Mouse (Mus musculus) heart, embryonic 11.5 days (tissue): ENCODE data around the gene Rbm47. TPM values are rescaled to one million over a fixed set of nuclear protein-coding genes. Genes with fewer than 3 reads are reported as not detected.

Experiments
- ATAC-seq: fragments of 200-750 bp; cut with Nextera tagmentation; replicated peaks from 2 replicates; pipeline ENCODE4 v1.8.0; 2017; ENCODE audit warnings: moderate library complexity; ENCODE audit not compliant: insufficient number of reproducible peaks, low FRiP score, low TSS enrichment
- H3K27ac ChIP-seq: fragments of 300-500 bp; sonication (generic); 2 replicates; pipeline ENCODE4 v1.5.1; 2014; ENCODE audit warnings: mild to moderate bottlenecking, low read depth, low read length
- H3K27me3 ChIP-seq: fragments of 300-500 bp; sonication (generic); 2 replicates; pipeline ENCODE4 v1.6.1; 2014; ENCODE audit warnings: mild to moderate bottlenecking, low read length, mixed read lengths; ENCODE audit not compliant: control insufficient read depth, insufficient read depth
- H3K36me3 ChIP-seq: fragments of 300-500 bp; sonication (generic); 2 replicates; pipeline ENCODE4 v1.6.1; 2014; ENCODE audit warnings: mild to moderate bottlenecking, low read length, moderate library complexity, mixed read lengths; ENCODE audit not compliant: control insufficient read depth, insufficient read depth
- H3K4me1 ChIP-seq: fragments of 300-500 bp; sonication (generic); 2 replicates; pipeline ENCODE4 v1.6.1; 2014; ENCODE audit warnings: low read length; ENCODE audit not compliant: control insufficient read depth, insufficient read depth
- H3K4me2 ChIP-seq: fragments of 300-500 bp; sonication (generic); 2 replicates; pipeline ENCODE4 v1.6.1; 2014; ENCODE audit warnings: mild to moderate bottlenecking, moderate library complexity
- H3K4me3 ChIP-seq: fragments of 300-500 bp; sonication (generic); 2 replicates; pipeline ENCODE4 v1.5.1; 2014; ENCODE audit warnings: low read depth, low read length
- H3K9ac ChIP-seq: fragments of 300-500 bp; sonication (generic); 2 replicates; pipeline ENCODE4 v1.6.1; 2014; ENCODE audit warnings: mild to moderate bottlenecking, low read depth, low read length, moderate library complexity
- H3K9me3 ChIP-seq: fragments of 300-500 bp; sonication (generic); replicated peaks from 2 replicates; pipeline ENCODE4 v1.6.1; 2016; ENCODE audit warnings: low read length; ENCODE audit not compliant: control insufficient read depth
- WGBS: fragments of 180-500 bp; shearing (Covaris S2); extraction: QIAGEN DNeasy Blood & Tissue Kit; methylation state at CpG from one replicate; pipeline ENCODE4 v1.1.7; 2014; ENCODE audit not compliant: insufficient replicate concordance; 5-methylcytosine and 5-hydroxymethylcytosine counted together
- polyA plus RNA-seq: library from polyadenylated mRNA; unstranded; fragments of >200 nt; fragmentation: Nextera tagmentation; extraction: Ambion mirVana; gene quantifications from 2 replicates; pipeline ENCODE4 v1.2.1, GENCODE M21; 2014

Rbm47 gene
- polyA plus RNA-seq, 1 experiment from 2014 or later: 1.8 TPM

DNA sequence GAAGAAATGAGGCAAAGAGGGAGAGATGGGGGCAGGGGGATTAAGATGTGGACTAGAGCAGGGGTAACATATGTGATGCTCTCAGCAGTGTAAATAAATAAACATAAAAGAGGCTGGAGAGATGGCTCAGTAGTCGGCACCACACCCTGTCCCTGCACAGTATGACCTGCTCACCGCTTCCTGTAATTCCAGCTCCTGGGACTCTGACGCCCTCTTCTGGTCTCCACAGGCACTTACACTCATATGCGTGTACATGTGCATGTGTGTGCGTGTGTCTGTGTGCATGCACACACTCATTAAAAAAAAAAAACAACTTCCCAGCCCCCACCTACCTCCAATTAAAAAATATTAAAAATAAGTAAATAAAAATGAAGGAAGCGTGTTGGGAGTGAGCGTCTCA is 38.3 kb downstream of the Rbm47 start:
- no peak for ATAC-seq
- H3K4me1 ChIP-seq: no peaks in the 10 kb centered on the region
- H3K36me3 ChIP-seq: no peaks in the 10 kb centered on the region
- no peaks in the 10 kb centered on the region for H3K27me3 ChIP-seq
- no peak overlapping the region for H3K27ac ChIP-seq
- no peak overlapping the region for H3K9ac ChIP-seq
- H3K9me3 ChIP-seq: no peaks in the 10 kb centered on the region
- H3K4me3 ChIP-seq: no peak overlapping the region
- 83% methylated on average over 7 of the region's 7 CpGs for WGBS
- no peak overlapping the region for H3K4me2 ChIP-seq

DNA sequence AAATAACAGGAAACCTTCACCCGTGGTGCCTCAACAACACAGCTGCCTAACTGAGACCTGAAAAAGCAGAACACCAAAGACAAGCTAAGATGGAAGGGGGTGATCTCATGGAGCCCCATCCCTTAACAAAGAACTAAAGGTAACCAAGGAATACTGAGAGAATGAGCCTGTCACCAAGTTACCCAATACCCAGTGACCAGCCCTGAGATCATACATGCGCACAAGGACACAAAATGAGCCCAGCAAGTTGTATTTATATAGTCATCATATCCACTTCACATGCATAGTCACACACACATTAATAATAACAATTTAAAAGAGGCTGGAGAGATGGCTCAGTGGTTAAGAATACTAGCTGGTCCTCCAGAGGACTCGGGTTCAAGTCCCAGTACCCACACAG is 44.0 kb downstream of the Rbm47 start:
- H3K4me3 ChIP-seq: no peak overlapping the region
- no peak for ATAC-seq
- H3K27ac ChIP-seq: no peak overlapping the region
- no peaks in the 10 kb centered on the region for H3K27me3 ChIP-seq
- no peaks in the 10 kb centered on the region for H3K36me3 ChIP-seq
- H3K9ac ChIP-seq: no peak overlapping the region
- WGBS: 79% methylated on average over 3 of the region's 3 CpGs
- no peak overlapping the region for H3K4me2 ChIP-seq
- no peaks in the 10 kb centered on the region for H3K4me1 ChIP-seq
- no peaks in the 10 kb centered on the region for H3K9me3 ChIP-seq

DNA sequence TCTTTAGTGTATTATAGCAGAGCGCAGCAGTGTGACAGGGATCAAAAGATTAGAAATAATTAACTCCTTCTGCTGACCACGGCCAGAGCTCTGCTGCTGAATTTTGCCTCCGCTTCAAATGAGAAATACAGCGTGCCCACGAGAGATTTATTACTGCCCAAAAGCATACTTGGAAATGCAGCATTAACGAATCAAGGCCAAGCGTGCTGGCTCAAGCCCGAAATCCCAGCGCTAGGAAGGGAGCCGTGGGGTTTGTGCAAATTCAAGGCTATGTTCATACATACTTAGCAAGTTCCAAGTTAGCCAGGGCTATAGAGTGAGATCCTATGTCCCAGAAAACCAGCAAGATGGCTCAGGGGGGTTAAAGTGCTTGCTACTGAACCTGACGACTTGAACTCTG is 47.5 kb downstream of the Rbm47 start:
- no peaks in the 10 kb centered on the region for H3K27me3 ChIP-seq
- no peak overlapping the region for H3K4me3 ChIP-seq
- H3K4me2 ChIP-seq: no peak overlapping the region
- no peaks in the 10 kb centered on the region for H3K36me3 ChIP-seq
- WGBS: 81% methylated on average over 11 of the region's 11 CpGs
- no peaks in the 10 kb centered on the region for H3K4me1 ChIP-seq
- H3K27ac ChIP-seq: no peak overlapping the region
- no peaks in the 10 kb centered on the region for H3K9me3 ChIP-seq
- ATAC-seq: no peak
- no peak overlapping the region for H3K9ac ChIP-seq

DNA sequence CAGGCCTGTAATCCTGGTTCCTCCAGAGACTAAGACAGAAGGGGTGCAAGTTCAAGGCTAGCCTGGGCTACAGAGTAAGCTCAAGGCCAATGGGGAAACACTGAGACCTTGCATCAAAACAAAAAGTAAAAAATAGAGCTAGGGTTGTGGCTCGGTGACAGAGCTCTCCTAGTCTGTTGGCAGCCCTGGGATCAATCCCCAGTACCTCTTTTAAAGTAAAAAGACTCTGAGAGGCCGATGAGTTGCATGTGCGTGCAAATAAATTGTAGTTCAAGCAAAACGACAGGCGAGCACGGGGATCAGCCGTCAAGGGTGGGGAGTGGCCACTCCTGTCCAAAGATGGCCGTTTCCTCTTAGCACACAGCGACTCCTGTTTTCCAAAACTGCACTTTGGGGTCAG is 48.0 kb downstream of the Rbm47 start:
- H3K36me3 ChIP-seq: no peaks in the 10 kb centered on the region
- H3K9me3 ChIP-seq: no peaks in the 10 kb centered on the region
- H3K4me2 ChIP-seq: no peak overlapping the region
- no peaks in the 10 kb centered on the region for H3K27me3 ChIP-seq
- H3K4me1 ChIP-seq: no peaks in the 10 kb centered on the region
- WGBS: 72% methylated on average over 9 of the region's 9 CpGs
- H3K27ac ChIP-seq: no peak overlapping the region
- no peak overlapping the region for H3K4me3 ChIP-seq
- no peak overlapping the region for H3K9ac ChIP-seq
- ATAC-seq: no peak

DNA sequence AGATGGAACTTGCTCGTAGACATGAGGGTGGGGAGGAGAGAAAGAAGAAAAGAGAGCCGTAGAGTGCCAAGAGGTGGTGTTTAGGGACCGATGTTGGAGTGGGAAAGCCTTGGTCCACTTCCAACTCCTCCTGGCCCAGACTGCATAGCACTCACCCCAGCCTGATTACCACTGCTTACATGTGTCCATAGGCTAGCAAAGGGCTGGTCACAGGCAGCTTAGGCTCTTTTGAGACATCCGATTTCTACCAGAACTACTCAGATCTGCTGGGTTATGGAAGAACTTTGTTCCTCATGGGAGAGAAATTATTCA is 48.9 kb downstream of the Rbm47 start:
- H3K4me3 ChIP-seq: no peak overlapping the region
- H3K36me3 ChIP-seq: no peaks in the 10 kb centered on the region
- no peak overlapping the region for H3K9ac ChIP-seq
- H3K27me3 ChIP-seq: no peaks in the 10 kb centered on the region
- no peak overlapping the region for H3K4me2 ChIP-seq
- no peak for ATAC-seq
- H3K27ac ChIP-seq: no peak overlapping the region
- no peaks in the 10 kb centered on the region for H3K4me1 ChIP-seq
- H3K9me3 ChIP-seq: no peaks in the 10 kb centered on the region
- WGBS: 84% methylated on average over 4 of the region's 4 CpGs

DNA sequence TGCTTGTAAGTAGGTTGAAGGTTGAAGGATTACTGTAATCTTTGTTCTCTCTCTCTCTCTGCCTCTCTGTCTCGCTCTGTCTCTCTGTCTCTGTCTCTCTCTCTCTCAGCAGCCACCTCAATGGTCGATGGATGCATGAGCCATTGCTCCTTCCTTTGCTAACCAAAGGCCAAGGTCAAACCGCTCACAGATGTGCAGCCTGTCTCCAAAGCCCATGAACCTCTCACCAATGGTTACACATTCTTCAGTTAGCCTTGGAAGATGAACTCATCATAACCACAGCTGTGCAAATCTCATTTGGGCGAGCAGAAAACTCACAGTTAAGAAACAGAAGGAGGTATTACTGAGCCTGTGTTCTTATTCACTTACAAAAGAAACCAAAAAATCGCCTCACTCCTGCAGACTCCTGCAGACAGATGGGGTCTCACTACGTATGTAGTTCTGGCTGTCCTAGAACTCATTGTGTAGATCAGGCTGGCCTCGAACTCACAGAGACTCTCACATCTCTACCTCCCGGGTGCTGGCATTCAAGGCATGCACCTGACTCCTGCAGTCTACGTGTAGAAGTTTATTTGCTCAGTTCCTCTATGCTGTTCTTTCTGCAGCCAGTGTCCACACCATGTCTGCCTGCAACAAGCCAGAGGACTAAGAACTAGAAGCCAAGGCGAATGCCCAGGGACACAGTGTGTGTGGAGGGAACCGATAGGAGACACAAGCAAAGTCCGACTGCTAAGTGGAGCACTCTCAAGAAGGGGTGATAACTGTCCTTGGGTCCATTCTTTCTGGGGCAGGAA is 49.4 kb downstream of the Rbm47 start:
- H3K9ac ChIP-seq: no peak overlapping the region
- H3K4me2 ChIP-seq: no peak overlapping the region
- WGBS: 81% methylated on average over 12 of the region's 12 CpGs
- ATAC-seq: no peak
- H3K27me3 ChIP-seq: no peaks in the 10 kb centered on the region
- H3K36me3 ChIP-seq: no peaks in the 10 kb centered on the region
- no peaks in the 10 kb centered on the region for H3K9me3 ChIP-seq
- H3K4me1 ChIP-seq: no peaks in the 10 kb centered on the region
- H3K27ac ChIP-seq: no peak overlapping the region
- H3K4me3 ChIP-seq: no peak overlapping the region

DNA sequence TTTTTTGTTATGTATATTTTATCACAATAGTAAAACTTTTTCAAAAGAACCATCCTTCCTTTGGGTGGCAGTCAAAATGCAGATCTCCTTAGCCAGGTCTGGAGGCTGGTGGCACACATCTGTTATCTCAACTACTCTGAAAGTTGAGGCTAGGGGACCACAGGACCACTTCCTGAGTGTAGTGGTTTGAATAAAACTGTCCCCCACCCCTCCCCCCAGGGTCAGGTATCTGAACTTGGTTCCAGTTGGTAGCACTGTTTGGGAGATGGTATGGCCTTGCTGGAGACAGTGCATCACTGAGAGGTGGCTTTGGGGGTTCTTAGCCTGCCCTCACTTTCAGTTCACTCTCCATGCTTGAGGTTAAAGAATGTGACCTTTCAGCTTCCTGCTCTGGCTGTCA is 51.7 kb downstream of the Rbm47 start:
- Histone ChIP-seq H3K4me1 (no peaks in the 10 kb centered on the region), H3K27ac (no peak overlapping the region)
- ATAC-seq: no peak

DNA sequence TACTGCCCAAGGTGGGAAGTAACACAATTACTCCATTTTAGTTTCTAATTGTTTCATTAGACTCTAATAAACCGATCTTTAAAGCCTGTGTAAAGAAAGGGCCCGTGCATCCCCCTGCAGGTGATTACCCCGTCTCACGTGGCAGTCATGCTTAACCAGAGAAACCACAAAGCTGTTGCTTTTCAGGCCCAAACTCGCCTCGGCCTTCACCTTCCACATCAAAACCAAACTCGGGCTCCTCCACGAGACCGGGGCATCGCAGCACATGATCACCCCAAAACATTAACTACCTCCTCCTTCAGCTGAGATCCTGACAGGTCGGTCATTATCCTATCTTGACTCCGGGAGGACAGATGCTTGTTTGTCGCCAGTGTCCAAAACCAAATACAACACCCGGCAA is 58.2 kb downstream of the Rbm47 start:
- Histone ChIP-seq H3K9ac (no peak overlapping the region), H3K36me3 (no peaks in the 10 kb centered on the region), H3K27ac (no peak overlapping the region), H3K4me3 (no peak overlapping the region), H3K27me3 (no peaks in the 10 kb centered on the region), H3K4me1 (no peaks in the 10 kb centered on the region; the same call in 1 of the 2 replicates), H3K9me3 (no peaks in the 10 kb centered on the region), H3K4me2 (no peak overlapping the region)
- 81% methylated on average over 14 of the region's 14 CpGs for WGBS
- no peak for ATAC-seq

More for the DNA sequence above, 51.7 kb downstream of the Rbm47 start:
- Histone ChIP-seq H3K4me3 (no peak overlapping the region), H3K9ac (no peak overlapping the region), H3K4me2 (no peak overlapping the region), H3K27me3 (no peaks in the 10 kb centered on the region), H3K9me3 (no peaks in the 10 kb centered on the region), H3K36me3 (no peaks in the 10 kb centered on the region)

DNA sequence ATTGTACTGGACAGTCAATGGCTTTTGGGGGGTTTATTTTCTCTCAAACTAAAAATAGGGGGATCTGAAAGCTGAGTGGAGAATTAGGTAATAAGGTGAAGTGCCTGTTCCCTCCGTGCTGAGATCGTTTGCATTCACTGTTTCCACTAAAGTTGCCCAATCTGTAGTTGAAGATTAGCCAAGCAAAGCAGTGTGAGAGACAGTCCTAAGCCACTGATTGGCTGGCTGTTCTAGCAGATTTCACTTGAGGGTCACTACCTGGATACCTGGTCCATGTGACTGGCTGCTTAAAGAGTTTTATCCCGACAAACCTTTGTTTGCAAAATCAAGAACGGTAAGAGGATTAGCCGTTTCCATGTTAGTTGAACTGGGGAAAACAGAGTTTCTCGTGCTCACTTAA is 58.7 kb downstream of the Rbm47 start:
- 71% methylated on average over 6 of the region's 6 CpGs for WGBS

More for the DNA sequence above, 58.7 kb downstream of the Rbm47 start:
- Histone ChIP-seq H3K9ac (no peak overlapping the region), H3K27ac (no peak overlapping the region), H3K36me3 (no peaks in the 10 kb centered on the region), H3K4me2 (no peak overlapping the region), H3K4me1 (no peaks in the 10 kb centered on the region; the same call in 1 of the 2 replicates), H3K27me3 (no peaks in the 10 kb centered on the region), H3K9me3 (no peaks in the 10 kb centered on the region), H3K4me3 (no peak overlapping the region)
- no peak for ATAC-seq
